Mouse (Mus musculus) heart, embryonic 10.5 days (tissue): ENCODE data around the gene Aldh18a1. TPM values are rescaled to one million over a fixed set of nuclear protein-coding genes. Genes with fewer than 3 reads are reported as not detected.
"Not testable (repeated sequence)": the region's sequence is repeated elsewhere in the genome, so short reads cannot be mapped to it uniquely, and the experiment has no call there.

ENCODE experiments used
- DNase-seq: peaks from one replicate; pipeline ENCODE4 v3.0.0-alpha.2; 2017; ENCODE audit warnings: low spot score
- H3K27ac ChIP-seq: fragments of 300-500 bp; sonication (generic); 2 replicates; pipeline ENCODE4 v1.5.1; 2016; ENCODE audit warnings: mild to moderate bottlenecking
- H3K27me3 ChIP-seq: fragments of 300-500 bp; sonication (generic); 2 replicates; pipeline ENCODE4 v1.6.1; 2016; ENCODE audit warnings: mild to moderate bottlenecking; ENCODE audit not compliant: poor library complexity, insufficient read depth, severe bottlenecking
- H3K36me3 ChIP-seq: fragments of 300-500 bp; sonication (generic); 2 replicates; pipeline ENCODE4 v1.6.1; 2016; ENCODE audit warnings: mild to moderate bottlenecking, moderate library complexity
- H3K4me1 ChIP-seq: fragments of 300-500 bp; sonication (generic); 2 replicates; pipeline ENCODE4 v1.6.1; 2016; ENCODE audit warnings: mild to moderate bottlenecking
- H3K4me3 ChIP-seq: fragments of 300-500 bp; sonication (generic); 2 replicates; pipeline ENCODE4 v1.5.1; 2016; ENCODE audit warnings: mild to moderate bottlenecking, moderate library complexity
- H3K9me3 ChIP-seq: fragments of 300-500 bp; sonication (generic); 2 replicates; pipeline ENCODE4 v1.6.1; 2016; ENCODE audit warnings: mild to moderate bottlenecking, moderate library complexity
- WGBS: fragments of 180-500 bp; shearing (Covaris S2); methylation state at CpG from one replicate; pipeline ENCODE4 v1.1.7; 2016; 5-methylcytosine and 5-hydroxymethylcytosine counted together
- polyA plus RNA-seq: library from polyadenylated mRNA; unstranded; fragments of >200 nt; fragmentation: Nextera tagmentation; extraction: Ambion mirVana; gene quantifications from 2 replicates; pipeline ENCODE4 v1.2.1, GENCODE M21; 2016

Gene Aldh18a1
- polyA plus RNA-seq, 1 experiment from 2014 or later: 66.2 TPM

DNA sequence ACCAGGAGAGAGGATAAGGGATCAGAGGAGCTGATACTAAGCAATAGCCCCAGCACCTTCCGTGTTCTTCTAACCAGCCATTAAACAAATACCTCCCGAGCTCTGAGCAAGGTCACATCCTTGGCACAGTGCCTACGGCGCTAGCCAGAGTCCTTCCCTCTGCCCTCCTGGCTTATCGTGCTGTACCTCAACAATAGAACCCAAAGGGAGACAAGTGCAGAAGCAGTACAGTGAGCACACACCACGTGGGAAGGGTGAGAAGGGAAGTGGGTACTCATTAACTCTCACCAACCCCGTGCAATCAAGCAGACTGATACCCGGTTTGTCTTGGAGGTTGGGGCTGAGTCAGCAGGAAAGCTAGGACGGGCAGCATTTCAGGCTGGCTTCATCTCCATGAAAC, 17.5 kb downstream of the Aldh18a1 start:
- no peak overlapping the region for H3K27ac ChIP-seq
- H3K4me3 ChIP-seq: no peak overlapping the region
- H3K27me3 ChIP-seq: no peaks in the 10 kb centered on the region
- DNase-seq: no peak
- H3K4me1 ChIP-seq: no peaks in the 10 kb centered on the region
- H3K36me3 ChIP-seq: peaks cover 98% of the 10 kb centered on the region
- WGBS: 92% methylated on average over 9 of the region's 9 CpGs
- peaks cover 14% of the 10 kb centered on the region; the same call in 1 of the 2 replicates for H3K9me3 ChIP-seq

DNA sequence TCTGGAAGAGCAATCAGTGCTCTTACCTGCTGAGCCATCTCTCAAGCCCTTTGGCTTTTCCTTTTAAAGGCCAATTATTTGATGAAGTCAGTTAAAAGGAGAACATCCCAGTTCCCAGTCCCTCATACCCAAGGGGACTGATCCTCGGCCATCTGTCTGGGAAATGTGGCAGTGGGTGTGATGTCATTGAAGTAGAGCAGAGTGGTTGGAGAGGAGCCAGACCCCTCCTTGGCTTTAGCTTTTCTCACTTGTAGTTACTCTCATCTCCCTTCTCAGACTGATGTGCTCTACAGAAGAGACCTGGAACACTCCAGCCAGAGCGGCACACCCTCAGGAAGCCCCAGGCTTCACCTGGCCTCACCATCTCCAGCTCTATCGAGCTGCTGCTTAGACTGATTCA, 20.6 kb downstream of the Aldh18a1 start:
- Histone ChIP-seq H3K4me1 (peaks cover 14% of the 10 kb centered on the region), H3K27ac (no peak overlapping the region; the same call in 1 of the 2 replicates), H3K4me3 (no peak overlapping the region), H3K36me3 (peaks cover 97% of the 10 kb centered on the region), H3K27me3 (no peaks in the 10 kb centered on the region), H3K9me3 (peaks cover 14% of the 10 kb centered on the region; the same call in 1 of the 2 replicates)
- 91% methylated on average over 3 of the region's 3 CpGs for WGBS
- DNase-seq: no peak

DNA sequence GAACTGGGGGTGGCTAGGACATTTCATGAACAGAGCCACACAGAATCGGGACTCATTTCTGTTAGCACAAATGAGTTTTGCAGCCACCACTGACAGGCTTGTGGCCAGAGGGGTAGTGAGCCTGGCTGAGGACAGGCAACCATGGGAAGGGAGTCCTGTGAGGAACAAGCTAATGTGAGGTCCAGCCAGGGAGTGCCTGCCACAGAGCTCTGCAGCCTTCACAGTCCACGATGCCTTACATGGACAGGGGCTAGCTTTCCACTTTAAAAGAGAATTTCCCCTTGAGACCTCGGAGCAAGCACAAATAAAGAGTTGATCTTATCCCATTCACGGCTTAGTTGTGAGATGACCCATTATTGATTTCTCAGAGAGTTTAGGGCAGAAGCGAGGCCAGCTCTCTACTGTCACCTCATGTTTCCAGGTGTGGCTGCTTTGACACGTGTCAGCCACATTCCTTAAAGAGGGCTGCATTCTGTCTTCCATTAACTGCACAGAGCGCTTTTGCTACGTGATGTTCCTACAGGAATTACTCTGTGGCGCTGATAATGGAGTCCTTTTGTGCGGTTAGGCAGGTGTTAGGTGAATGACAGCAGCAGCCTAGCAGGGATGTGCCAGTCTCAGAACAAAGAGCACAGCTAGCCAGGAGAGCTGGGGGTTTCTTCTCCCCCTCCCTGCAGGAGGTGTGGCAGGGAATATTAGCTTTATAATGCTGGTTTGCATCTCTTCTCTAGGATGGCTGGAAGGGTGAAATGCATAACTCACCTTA, 24.2 kb downstream of the Aldh18a1 start:
- 65% methylated on average over 10 of the region's 10 CpGs for WGBS
- Histone ChIP-seq H3K36me3 (peaks cover 73% of the 10 kb centered on the region), H3K4me1 (peaks cover 14% of the 10 kb centered on the region), H3K27ac (peak overlapping the region; percentile 25; the same call in 1 of the 2 replicates), H3K9me3 (no peaks in the 10 kb centered on the region), H3K4me3 (no peak overlapping the region), H3K27me3 (no peaks in the 10 kb centered on the region)
- no peak for DNase-seq

DNA sequence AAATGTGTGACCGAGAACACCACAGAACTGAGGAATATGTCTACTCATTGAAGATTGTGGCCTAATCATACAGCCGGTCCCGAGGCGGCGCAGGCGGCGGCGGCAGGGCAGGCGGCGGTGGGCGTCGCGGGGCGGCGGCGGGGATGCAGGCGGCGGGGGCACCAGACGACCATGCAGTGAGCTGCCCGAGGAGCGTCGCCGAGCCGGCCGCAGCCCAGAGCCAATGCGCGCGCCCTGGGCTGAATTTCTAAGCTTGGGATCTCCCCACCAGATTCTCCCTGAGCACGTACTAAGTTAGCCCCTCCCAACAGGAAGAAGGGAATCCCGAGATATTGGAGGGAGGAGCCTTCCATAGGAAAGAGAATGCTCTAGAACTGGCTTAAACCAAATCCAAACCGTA, 26.7 kb downstream of the Aldh18a1 start:
- DNase-seq, H3K4me3 ChIP-seq, H3K27ac ChIP-seq, H3K27me3 ChIP-seq, H3K9me3 ChIP-seq: not testable (repeated sequence)
- H3K36me3 ChIP-seq: peaks cover 68% of the 10 kb centered on the region
- peaks cover 14% of the 10 kb centered on the region for H3K4me1 ChIP-seq
- 67% methylated on average over 19 of the region's 31 CpGs for WGBS

DNA sequence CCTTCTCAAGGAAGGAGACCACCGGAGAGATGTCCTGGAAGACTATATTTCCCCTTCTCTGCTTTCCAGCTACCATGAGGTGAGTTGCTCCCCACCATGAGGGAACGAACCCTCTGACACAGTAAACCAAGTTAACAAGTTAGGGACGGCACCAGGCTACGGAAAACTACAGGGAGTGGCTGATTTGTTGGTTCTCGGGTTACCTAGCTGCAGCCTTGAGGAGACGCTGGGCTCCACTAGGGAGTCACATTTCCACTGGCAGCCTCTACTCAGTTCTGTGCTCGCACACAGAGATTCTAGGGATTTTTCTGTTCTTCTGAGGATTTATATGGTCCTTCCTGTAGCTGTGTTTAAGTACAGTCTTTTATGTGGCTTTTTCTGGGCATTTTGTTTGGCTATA, 32.2 kb downstream of the Aldh18a1 start:
- Histone ChIP-seq H3K9me3 (0 out of 2 replicates have a peak, but pooled peaks cover 3% of the 10 kb centered on the region), H3K4me1 (no peaks in the 10 kb centered on the region), H3K27me3 (no peaks in the 10 kb centered on the region), H3K4me3 (no peak overlapping the region), H3K36me3 (peaks cover 74% of the 10 kb centered on the region), H3K27ac (no peak overlapping the region)
- DNase-seq: no peak
- WGBS: 83% methylated on average over 7 of the region's 7 CpGs

DNA sequence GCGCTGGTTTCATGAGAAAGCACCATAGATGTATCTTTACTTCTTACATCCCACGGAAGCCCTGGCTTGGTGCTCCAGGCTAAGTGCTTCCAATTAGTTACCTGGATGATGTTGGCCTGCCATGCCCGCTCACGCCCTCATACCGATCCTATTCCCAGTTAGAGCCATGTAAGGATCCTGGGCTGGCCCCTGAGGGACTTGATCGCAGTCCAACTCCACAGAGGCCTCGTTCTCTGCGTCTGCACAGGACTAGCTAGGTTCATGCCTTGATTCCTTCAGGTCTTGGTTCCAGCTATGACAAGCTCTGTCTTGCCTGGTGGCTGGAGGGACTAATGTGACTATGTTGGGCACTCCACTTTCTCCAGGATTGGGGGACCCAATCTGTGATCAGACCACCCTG, 33.1 kb downstream of the Aldh18a1 start:
- Histone ChIP-seq H3K4me3 (no peak overlapping the region), H3K36me3 (peaks cover 82% of the 10 kb centered on the region), H3K4me1 (no peaks in the 10 kb centered on the region), H3K27me3 (no peaks in the 10 kb centered on the region), H3K9me3 (0 out of 2 replicates have a peak, but pooled peaks cover 3% of the 10 kb centered on the region), H3K27ac (no peak overlapping the region)
- DNase-seq: no peak
- 97% methylated on average over 8 of the region's 8 CpGs for WGBS

DNA sequence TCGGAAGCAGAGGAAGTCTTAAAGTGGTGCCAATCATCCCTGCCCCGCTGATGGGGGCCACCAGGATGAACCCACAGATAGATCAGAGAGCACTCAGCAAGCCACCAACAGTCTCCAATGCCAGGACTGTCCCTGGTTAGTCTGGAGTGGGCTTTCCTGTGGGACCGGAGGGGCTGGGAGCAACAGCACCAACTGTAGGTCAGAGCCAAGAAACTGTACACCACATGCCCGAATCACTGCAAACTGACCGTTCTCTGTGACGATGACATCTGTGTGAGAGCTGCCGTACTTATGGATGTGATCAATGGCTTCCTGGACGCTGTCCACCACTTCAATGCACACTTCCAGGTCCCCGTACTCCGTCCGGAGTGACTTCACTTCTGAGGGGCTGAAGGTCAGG, 33.9 kb downstream of the Aldh18a1 start:
- no peaks in the 10 kb centered on the region for H3K27me3 ChIP-seq
- no peak overlapping the region for H3K4me3 ChIP-seq
- peaks cover 84% of the 10 kb centered on the region for H3K36me3 ChIP-seq
- no peak for DNase-seq
- H3K27ac ChIP-seq: no peak overlapping the region
- peaks cover 3% of the 10 kb centered on the region for H3K4me1 ChIP-seq
- 89% methylated on average over 11 of the region's 11 CpGs for WGBS
- 0 out of 2 replicates have a peak, but pooled peaks cover 3% of the 10 kb centered on the region for H3K9me3 ChIP-seq

DNA sequence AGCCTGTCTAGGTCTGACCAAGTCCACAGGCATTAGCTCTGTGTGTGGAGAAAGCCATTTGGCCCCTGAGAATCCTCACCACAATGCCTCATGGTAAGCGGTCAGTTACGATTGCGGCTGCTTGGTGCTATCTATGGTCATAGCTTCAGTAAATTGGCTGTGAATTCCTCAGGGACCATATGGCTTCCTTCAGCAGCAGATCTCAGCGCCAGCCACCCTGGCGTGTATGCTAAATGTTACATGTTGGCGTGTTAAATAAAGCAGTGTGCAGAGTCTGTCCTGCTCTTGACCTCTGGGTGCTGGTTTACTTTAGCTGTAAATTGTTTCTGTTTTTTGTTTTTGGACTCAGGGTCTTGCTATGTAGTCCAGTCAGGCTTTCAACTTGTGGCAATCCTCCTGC, 34.4 kb downstream of the Aldh18a1 start:
- Histone ChIP-seq H3K4me3 (no peak overlapping the region), H3K9me3 (0 out of 2 replicates have a peak, but pooled peaks cover 3% of the 10 kb centered on the region), H3K27ac (no peak overlapping the region), H3K27me3 (no peaks in the 10 kb centered on the region), H3K4me1 (peaks cover 8% of the 10 kb centered on the region), H3K36me3 (peaks cover 84% of the 10 kb centered on the region)
- no peak for DNase-seq
- WGBS: 78% methylated on average over 6 of the region's 6 CpGs

DNA sequence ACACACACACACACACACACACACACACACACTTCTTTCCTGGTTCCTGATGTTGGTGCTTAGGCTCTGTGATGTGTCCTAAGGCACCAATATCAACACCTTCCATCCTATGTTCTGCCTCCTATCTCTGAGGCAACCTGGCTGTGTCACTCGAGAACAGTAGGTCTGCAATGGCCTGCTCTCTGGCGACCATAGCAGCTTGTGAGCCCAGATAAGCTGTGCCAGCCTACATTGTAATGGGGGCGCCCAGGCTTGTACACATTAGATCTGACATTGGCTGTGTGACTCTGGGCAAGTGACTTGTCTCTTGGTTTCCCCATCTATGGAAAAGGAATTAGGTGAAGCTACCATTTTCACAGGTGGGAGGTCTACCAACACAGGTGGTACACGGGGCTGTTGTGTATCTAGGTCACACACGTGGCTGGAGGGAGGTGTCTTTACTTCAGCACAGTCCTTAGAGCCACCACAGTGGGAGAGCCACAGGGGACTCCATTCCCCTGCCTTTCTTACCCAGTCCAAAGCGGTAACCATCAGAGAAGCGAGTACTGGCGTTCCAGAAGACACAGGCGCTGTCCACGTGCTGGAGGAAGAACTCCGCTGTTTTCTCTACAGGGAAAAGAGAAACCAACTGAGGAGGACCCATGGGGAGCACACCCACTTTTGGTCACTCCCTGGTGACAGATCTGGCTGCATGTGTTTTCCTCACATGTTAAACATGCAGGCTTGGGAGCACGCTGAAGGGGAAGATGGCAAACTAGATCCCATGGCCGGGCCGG, 35.1 kb downstream of the Aldh18a1 start:
- peaks cover 14% of the 10 kb centered on the region for H3K4me1 ChIP-seq
- H3K9me3 ChIP-seq: 0 out of 2 replicates have a peak, but pooled peaks cover 3% of the 10 kb centered on the region
- no peak for DNase-seq
- H3K4me3 ChIP-seq: no peak overlapping the region
- H3K27ac ChIP-seq: no peak overlapping the region
- WGBS: 85% methylated on average over 14 of the region's 14 CpGs
- no peaks in the 10 kb centered on the region for H3K27me3 ChIP-seq
- H3K36me3 ChIP-seq: peaks cover 81% of the 10 kb centered on the region

DNA sequence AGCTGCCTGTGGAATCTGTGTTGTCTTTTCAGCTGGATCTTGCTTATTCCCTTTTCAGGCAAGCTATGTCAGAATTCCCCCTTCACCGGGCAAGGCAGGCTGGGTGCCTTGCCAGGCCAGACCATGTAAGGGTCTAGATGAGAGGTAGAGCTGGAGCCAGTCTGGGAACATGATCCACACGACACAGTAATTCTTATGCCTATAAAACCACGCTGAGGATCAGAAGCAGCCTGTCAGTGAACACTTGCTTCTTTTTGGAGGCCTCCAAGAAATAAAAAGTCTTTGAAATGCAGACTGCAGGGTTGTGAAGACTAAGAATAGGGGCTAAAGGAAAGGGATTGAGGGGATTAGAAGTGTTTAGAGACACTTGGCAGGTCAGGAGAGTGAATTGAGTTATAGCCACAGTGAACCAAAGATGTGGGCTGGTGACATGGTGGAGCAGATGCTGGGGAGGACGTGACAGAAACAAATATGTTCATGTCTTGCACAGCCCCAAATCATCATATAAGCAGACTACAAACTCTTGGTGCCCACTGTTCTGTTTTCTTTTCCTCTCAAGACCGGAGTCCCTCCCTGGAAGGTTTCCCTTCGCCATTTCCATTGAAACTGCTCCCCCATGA, 38.6 kb downstream of the Aldh18a1 start:
- no peak for DNase-seq
- peaks cover 5% of the 10 kb centered on the region; the same call in 1 of the 2 replicates for H3K27me3 ChIP-seq
- H3K4me1 ChIP-seq: peaks cover 14% of the 10 kb centered on the region
- H3K36me3 ChIP-seq: peaks cover 45% of the 10 kb centered on the region
- 71% methylated on average over 6 of the region's 6 CpGs for WGBS
- H3K9me3 ChIP-seq: no peaks in the 10 kb centered on the region
- H3K4me3 ChIP-seq: no peak overlapping the region
- 0 out of 2 replicates have a peak overlapping the region, but pooled peaks have one; percentile 3 for H3K27ac ChIP-seq

DNA sequence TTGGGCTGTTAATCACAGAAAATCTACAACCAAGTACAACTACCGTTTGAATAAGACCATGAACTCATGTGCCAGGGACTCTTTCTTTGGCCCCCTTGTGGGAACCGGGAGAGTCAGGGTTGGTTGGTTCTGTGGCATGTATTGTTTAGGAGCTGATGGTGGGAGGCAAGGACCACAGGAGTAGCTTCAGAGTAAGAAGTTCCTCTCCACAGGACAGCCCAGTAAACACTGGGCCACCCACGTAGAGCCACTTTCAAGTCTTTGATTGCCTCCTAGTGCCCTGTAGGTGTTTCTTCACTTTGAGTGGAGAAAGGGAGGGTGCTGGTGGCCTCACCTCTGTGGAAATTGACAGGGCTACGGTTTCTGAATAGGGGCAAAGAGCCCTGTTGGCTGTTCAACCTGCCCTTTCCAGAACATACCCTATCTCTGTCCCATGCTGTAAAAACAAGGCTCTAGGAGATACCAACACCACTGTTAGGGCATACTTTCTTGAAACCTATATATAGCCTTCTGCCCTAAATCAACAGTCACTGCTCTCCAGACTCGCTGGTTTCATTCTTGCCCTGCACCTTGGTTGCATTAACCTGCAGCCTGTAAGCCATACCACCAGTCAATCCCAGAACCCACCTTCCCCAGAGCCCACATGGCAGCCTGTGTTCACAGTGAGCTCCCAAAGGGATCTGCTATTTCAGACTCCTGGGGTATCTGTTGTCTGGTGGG, 39.3 kb downstream of the Aldh18a1 start:
- Histone ChIP-seq H3K4me1 (peaks cover 14% of the 10 kb centered on the region), H3K27ac (0 out of 2 replicates have a peak overlapping the region, but pooled peaks have one; percentile 3), H3K27me3 (peaks cover 5% of the 10 kb centered on the region; the same call in 1 of the 2 replicates), H3K4me3 (no peak overlapping the region), H3K36me3 (peaks cover 39% of the 10 kb centered on the region), H3K9me3 (no peaks in the 10 kb centered on the region)
- 33% methylated on average over 5 of the region's 5 CpGs for WGBS
- DNase-seq: no peak

DNA sequence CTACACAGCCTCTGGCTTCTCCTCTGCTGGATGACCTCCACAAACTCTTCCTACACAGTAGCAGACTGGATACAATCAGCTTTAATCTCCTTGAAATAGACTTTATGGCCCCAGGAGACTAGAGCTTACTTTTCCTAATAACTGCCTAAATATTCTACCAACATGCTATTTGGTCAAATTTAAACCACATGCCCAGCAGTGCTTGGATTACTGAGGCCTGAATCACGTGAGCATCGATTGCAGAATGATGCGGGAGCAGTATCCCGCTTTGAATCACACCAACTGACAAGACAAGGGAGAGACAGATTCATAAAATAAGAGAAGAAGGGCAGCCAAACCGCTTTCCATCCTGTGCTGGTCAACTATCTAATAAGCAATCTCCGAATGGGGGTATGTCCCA, 39.9 kb downstream of the Aldh18a1 start:
- whole genome bisulfite sequencing: 91% methylated on average over 6 of the region's 6 CpGs
- Histone ChIP-seq H3K27me3 (peaks cover 5% of the 10 kb centered on the region; the same call in 1 of the 2 replicates), H3K36me3 (peaks cover 33% of the 10 kb centered on the region), H3K27ac (no peak overlapping the region), H3K4me1 (peaks cover 14% of the 10 kb centered on the region), H3K9me3 (no peaks in the 10 kb centered on the region), H3K4me3 (no peak overlapping the region)
- DNase-seq: no peak
